Mouse (Mus musculus) NIH3T3 (cell line): ENCODE results near the gene Ccpg1.

Experiments
- DNase-seq: peaks from one replicate; pipeline ENCODE4 v3.0.0-alpha.2; 2012; ENCODE audit warnings: low read depth

Ccpg1 gene

DNA sequence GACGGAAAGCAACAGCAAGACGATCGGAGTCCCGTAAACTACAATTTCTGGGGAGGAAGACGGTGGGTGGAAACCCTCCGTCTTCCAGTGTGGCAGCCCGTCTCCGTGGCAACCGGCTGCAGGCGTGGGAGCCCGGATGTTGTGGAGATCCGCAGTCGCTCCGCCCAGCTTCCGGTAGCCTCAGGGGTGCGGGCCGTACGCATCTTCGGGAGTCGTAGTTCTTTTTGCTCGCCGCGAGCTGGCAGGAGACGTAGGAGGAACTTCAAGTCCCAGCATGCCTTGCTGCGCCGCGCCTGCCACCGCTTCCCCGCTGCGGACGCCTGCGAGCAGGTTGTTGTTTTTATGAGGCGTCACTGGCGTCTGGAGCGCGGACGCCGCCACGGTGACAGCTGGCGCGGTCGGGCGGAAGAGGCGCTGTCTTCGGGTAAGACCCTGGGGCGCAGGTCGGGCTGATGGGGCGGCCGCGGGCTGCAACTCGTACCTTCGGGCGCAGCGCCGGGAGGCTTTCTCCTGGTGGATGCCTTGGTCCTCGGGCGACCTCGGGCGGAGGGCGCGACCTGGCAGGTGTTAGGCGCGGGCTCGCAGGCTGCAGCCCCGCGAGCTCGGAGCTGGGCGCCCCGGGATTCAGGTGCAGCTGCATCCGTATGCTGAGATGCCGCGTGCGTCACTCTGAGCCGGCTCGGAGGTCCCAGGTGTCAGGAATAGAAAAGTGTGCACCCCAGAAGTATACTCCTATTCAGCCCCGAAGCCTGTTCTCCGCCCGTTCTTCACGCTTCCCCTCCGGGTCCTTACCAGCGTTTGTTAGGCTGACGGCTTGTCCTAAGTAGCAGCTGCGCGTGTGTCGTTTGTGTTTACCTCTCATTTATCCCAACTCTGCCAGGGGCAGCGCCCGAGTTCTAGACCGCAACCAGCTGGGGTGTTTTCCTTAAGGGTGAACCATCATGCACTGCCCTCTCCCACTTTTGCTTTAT, at the start of gene Ccpg1, which contains the start of gene Ccpg1os:
Gene Ccpg1, plus strand, starts transcription at position 180 of the 971 bp plus-strand sequence.
Gene Ccpg1os, minus strand, starts transcription at position 133 of the 971 bp plus-strand sequence.
- DNase-seq = peak; percentile 96

DNA sequence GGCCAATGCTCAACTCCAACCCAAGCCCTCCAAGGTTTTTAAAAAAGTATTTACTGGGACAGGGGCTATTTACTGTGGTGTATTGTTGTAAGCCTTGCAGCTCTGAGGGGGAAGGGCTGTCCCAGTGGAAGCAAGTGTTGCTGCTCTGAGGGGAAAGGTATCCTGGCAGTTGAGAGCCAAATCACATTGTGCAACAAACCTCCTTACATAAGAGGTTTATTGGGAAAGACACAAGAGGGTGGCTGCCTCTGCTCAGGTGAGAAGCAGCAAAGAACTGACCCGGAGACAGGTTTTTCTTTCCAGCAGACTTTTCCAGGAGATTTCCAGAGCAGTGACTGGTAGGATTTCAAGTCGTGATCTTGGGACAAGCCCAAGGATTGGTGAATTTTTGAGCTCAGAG, 48.9 kb upstream of the Ccpg1 start:
- no peak for DNase-seq

DNA sequence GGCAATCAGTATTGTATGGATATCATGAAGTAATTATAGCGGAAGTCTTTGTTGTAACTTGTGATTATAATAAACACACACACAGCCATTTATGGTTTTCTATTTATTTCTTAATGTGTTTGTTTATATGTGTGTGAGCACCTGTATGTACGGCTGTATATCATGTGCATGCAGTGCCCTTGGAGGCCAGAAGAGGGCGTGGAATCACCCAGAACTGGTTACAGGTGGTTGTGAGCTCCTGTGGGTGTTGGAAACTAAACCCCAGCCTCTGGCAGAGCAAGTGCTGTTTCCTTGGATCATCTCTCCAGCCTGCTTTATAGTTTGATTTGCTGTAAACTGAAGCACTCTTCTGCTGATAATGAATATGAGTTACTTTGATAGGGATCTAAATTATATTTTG, 41.8 kb upstream of the Ccpg1 start:
- DNase-seq = no peak

DNA sequence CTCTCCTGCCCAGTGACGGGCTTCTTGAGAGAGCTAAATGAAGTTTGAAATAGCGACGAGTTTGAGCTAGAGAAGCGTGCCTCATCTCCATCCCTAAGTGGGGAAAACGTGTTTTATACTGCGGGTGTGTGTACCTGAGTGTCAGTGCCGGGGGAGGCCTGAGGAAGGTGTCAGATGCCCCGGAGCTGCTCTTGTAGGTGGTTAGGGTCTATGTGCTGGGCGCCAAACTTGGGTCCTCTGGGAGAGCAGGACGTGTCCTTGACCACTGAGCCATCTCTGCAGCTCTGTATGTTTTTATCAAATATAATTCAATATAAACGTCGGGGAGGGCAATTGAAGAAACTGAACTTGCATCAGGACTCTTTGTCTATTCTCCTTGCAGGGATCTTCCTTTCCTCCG, 40.9 kb upstream of the Ccpg1 start:
- no peak for DNase-seq

DNA sequence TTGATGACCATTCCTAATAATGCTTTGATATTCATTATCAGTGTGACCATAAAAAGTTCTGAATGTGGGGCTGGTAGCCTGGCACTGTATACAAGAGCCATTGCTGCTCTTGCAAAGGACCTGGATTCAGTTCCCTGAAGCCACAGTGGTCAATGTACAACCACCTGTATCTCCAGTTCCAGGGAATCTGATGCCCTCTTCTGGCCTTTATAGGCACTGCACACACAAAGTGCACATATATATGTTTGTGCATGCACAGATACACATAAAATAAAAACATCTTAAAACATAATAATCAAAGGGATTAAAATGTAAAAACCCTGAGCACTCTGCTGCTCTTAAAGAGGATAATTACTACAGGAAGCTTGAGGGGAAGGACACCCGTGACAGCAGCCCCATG, 38.2 kb upstream of the Ccpg1 start:
- DNase-seq = no peak

DNA sequence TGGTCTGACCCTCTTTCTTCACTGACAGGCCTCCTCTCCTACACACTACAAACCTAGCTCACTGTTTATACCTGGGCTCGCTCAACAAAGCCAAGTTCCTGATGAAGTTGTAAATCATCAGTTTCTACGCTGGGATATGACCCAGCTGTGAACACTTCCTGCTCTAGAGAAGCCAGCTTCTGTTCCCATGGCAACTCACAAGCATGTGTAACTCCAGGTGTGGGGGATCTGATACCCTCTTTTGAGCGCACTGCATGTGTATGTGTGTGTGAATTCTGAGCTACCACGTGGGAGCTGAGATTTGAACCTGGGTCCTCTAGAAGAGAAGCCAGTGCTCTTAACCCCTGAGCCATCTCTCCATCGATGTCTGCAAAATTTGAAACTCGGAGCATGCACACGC, 35.7 kb upstream of the Ccpg1 start:
- no peak for DNase-seq

DNA sequence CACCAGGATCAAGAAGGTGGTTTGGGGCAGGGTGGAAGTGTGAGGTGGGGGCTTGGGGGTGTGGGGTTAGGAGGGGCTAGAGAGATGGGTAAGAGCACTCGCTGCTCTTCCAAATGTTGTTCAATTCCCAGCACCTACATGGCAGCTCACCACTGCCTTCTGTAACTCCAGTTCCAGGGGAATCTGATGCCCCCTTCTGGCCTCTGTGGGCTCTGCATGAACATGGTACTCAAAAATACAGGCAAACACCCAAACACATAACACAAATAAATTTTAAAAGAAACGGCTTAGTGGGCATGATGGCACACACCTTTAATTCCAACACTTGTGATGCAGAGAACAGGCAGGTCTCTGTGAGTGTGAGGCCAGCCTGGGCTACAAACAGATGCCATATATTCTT, 30.5 kb upstream of the Ccpg1 start:
- DNase-seq = peak; percentile 48

DNA sequence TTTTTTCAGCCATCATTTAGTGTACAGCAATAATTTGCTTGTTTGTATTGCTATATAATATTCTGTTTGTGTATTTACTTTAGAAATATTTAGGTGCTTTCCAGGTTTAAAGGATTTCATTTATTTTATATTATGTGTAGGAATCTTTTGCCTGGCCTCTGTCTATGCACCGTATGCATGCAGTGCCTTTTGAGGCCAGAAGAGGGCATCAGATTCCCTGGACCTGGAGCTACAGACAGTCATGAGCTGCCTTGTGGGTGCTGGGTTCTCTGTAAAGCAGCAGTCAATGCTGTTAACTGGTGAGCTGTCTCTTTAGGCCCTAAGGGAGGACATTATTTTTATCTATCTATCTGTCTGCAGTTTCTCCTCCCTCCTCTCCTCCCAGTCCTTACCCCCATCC, 29.7 kb upstream of the Ccpg1 start:
- DNase-seq = peak; percentile 65

DNA sequence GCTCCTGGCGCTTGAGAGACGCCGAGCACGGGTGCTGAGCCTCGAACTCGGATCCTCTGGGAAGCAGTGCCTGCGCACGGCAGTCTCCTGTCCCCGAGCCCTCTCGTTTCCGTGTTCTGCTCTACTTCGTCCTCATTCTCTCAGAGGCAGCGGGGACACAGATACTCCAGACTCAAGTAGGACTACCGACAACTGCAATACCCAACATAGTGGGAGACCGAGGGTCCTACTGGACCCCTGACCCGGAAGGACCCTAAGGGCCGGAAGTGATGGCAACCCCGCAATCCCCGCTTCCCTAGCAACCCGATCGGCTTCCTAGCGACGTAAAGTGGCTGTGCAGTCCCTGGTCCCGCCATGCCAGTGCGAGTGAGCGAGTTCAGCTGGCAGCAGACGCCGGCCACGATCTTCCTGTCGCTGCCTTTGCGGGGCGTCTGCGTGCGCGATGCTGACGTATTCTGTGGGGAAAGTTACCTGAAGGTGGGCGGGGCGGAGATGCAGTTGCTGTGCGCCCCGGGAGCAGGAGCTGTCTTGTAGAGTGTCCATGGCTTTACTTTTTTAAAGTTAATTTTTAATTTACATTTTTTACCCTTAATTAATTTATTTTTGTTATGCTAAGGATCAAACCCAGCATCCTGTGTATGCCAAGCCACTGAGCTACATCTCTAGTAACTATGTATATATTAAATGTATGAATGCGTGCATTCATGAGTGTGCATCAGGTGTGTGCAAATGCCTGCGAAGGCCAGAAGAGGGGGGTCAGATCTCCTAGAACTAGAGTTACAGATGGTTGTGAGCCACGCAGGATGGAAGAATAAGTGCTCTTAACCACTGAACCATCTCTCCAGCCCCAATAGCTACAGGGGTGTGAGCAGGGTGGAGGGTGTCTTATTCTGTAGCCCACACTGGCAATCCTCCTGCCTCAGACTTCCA, 26.4 kb upstream of the Ccpg1 start, which contains the start of the genes Dyx1c1 and Gm44503:
Gene Dyx1c1, plus strand, starts transcription at position 265 of the 930 bp plus-strand sequence.
Gene Gm44503, plus strand, starts transcription at position 332 of the 930 bp plus-strand sequence.
- no peak for DNase-seq

DNA sequence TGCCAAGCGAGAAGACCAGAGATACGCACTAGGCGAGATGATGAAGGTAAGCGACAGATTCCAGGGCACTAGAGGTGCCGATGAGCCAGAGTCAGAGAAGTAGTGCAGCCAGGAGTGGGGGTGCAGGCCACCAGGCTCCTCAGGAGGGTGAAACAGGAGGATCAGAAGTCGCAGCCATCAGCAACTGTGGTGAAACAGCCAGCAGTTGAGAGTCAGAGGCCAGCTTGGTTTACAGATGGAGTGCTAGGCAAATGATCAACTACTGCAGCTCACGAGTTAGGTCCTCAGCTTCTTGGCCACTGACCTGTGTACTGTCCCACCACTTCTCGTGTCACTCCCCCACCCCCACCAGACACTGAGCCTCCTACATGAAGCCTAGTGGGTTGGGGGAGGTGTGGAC, 23.9 kb upstream of the Ccpg1 start:
- DNase-seq = no peak

DNA sequence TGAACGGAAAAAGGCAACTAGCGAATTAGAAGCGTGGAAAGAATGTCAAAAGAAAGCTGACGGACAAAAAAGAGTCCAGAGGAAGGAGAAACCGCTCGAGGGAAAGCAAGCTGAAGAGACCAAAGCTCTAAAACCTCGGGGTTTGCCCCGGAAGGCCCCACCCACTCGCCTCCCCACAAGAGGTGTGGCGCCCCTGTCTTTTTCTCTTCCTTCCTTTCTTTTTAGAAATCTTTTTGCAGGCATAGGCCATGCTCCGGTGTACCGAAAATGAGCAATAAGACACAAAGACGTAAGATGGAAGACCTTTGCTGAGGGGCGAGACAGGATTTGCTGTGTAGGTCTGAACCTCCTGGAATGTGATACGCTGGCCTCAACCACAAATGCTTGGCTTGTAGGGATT, 23.3 kb upstream of the Ccpg1 start:
- DNase-seq = no peak

DNA sequence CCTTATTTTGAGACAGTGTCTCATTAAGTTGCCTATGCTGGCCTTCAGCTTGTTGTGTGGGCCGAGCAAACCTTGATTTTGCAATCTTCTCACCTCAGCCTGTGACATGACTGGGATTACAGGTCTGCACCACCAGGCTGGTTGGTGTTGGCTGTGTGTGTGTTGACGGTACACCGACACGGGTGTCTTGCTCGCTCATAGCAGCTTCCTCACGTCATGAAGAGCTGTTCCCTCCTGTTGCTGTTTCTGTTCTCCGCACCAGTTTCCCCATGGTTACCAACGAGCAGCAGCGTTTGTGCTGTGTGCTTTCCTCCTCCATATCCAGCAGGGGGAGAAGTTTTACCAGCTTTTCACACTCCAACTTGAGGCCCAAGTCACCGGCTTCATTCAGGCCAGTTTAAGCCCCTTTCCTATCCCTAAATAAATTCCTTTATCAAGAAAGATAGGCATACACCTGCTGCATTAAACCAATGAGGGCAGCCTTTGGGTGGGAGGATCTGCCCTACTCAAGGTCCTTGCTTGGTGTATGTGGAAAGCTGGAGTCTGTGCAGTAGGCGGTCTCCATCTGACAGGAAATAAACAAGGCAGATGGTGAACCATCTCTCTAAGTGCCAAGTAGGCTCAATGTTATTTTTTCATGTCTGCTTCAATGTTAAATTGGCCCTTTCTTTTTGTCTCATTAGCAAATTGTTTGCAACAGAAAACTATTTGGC, 16.7 kb upstream of the Ccpg1 start:
- DNase-seq = peak; percentile 62

DNA sequence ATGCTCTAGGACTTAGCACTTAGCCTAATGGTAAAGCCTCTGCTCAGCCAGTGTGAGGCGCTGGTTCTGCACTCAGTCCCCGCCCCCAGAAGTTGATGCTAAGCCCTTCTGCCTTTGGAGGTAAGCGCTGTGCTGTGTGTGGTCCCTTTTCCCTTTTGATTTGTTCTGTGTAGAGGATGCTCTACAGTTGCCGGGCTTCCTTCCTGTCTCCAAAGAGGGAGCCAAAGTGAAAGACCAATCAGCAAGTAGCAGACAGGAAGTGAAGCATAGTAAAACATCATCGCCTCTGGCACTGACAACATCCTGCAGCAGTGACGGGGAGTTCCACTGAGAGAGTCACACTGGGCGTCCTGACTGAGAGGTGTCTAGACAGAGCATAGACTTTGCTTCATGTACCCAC, 15.4 kb upstream of the Ccpg1 start:
- no peak for DNase-seq

DNA sequence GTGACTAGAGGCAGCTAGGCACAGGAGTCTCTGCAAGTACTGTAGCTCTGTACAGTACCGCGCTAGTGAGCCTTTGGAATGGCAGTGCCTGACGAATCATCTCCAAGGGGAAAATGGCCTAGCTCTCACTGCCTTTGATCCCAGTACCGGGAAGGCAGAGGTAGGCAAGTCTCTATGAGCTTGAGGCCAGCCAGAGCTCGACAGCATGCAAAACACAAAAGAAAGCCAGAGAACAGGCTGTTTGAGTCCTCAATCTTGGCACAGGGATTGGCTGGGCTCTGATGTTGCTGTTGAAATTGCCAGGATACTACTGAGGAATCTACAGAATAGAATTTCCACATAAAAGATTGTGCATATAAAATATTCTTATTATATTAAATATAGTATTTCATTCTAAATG, 12.8 kb upstream of the Ccpg1 start:
- no peak for DNase-seq

DNA sequence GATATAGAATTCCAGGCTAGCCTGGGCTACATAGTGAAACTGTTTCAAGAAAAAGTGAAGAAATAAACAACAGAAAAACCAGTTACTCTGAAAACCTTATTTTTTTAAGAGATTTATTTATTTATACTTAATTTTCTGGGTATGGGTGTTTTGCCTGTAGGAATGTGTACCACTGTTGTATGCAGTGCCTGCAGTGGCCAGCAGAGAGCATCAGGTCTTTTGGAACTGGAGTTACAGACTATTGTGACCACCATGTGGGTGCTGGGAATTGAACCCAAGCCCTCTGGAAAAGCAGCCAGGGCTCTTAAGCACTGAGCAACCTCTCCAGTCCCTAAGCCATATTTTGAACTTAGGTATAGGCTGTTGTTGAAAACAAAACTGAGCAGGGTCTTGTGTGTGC, 12.2 kb upstream of the Ccpg1 start:
- no peak for DNase-seq

DNA sequence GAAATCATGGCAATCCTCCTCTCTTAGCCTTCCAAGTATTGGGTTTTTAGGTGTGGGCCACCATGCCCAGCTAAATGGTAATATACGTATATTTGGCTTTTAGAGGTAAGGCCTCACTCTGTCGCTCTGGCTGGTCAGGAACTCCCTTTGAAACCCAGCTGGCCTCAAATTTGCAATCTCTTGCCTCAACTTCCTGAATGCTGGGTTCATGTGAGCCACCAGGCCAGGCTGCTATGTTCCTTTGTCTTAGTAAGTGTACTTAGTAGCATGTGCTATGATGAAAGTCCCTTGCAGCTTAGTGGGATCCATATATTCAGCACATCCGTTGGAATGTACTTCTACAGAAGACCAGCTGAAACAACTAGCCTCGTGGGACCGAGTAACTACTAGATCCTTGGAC, 10.5 kb upstream of the Ccpg1 start:
- DNase-seq = no peak

DNA sequence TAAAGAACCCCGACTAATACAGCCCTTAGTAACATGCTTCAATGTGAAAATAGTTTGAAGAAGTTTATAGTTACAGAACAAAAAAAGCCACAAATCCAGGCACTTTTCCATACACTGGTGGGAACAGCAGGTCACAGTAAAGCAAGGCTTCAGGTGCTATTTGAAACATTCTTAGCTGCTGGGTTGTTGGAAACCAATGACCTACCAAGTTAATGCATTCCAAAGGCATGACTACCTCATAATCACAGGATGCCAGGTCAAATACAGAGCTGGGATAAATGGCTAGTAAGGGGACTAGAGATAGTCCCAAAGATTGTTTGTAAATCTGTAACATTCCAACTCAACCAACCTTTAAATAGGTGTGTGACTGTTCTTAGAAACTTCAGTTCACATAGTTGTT, 10.0 kb upstream of the Ccpg1 start:
- DNase-seq = no peak

DNA sequence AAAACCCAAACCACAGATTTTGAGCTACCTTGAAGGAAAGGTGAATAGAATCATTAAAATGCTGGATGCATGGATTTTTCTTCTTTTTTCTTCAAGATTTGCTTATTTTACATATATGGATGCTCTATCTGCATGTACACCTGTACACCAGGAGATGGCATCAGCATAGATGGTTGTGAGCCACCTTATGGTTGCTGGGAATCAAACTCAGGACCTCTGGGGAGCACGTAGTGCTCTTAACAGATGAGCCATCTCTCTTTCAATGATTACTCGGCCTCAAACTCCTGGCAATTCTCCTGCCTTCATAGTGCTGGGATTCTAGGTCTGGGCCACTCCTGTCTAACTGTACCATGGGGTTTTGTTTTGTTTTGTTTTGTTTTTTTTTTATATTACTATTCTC, 2.2 kb upstream of the Ccpg1 start:
- no peak for DNase-seq

DNA sequence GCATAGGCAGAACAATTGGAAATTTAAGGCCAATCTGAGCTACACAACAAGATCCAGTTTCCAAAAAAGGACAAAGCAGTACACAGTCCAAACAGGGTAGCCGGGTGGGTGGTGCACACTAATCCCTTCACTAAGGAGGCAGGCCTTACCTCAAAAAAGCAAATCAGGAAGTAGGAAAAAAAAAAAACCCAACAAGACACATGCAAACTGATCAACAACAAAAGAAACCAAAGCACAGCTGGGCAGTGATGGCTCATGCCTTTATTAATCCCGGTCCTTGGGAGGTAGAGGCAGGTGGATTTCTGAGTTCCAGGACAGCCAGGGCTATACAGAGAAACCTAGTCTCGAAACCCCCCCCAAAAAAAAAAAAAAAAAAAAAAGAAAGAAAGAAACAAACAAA, 2.5 kb downstream of the Ccpg1 start:
- DNase-seq = no peak

DNA sequence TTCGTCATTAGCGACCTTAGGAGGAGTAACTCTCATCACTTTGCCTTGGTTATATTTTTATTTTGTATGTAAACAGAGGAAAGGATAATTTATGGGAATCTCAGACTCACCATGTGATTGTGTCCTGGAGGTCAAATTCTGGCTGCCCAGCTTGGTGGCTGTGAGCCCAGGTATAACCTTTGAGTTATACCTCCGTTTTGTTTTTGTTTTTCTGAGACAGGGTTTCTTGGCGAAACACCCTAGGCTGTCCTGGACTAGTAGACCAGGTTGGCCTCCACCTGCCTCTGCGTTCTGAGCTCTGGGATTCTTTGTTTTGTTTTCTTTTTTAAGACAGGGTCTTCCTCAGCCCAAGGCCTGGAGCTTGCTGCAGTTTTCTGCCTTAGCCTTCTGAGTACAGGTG, 3.5 kb downstream of the Ccpg1 start:
- no peak for DNase-seq

DNA sequence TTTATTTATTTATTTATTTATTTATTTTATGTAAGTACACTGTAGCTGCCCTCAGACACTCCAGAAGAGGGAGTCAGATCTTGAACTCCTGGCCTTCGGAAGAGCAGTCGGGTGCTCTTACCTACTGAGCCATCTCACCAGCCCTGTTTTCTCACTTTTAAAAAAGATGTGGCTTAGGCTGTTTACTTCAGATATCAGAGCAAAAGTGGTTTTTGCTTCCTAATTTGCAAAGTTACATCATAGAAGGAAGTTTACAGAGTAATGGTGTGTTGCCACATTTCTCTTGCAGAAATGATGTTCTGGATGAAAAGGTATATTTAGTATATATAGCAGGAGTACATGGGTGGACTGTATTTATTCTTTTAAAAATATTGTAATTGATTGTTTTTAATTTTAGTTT, 6.2 kb downstream of the Ccpg1 start:
- DNase-seq = no peak

DNA sequence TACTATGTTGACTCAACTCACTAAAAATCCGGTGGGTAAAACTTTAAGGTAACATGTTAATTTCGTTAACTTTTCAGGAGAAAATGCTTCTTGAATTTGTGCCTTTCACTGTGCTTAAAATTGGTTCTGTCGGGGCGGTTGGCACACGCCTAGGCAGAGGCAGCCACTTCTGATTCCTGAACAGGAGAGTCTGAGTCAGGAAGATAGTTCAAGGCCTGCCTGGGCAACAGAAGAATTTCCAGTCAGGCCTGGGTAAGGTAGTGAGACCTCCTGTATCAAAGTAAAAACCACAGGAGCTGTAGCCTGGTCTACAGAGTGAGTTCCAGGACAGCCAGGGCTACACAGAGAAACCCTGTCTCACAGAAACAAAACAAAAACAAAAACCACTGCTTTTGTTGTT, 7.3 kb downstream of the Ccpg1 start:
- DNase-seq = no peak
